Mouse (Mus musculus) adrenal gland, adult (tissue): ENCODE results near the gene Rgs7bp.
"Not testable (repeated sequence)": the region's sequence is repeated elsewhere in the genome, so short reads cannot be mapped to it uniquely, and the experiment has no call there.

ENCODE experiments used
- DNase-seq, 2 experiments: peaks; one replicate each; pipeline ENCODE4 v3.0.0; 2022 to 2023; ENCODE audit warnings: low spot score in 1 of 2; ENCODE audit not compliant: inconsistent age in 2 of 2

The Rgs7bp gene

DNA sequence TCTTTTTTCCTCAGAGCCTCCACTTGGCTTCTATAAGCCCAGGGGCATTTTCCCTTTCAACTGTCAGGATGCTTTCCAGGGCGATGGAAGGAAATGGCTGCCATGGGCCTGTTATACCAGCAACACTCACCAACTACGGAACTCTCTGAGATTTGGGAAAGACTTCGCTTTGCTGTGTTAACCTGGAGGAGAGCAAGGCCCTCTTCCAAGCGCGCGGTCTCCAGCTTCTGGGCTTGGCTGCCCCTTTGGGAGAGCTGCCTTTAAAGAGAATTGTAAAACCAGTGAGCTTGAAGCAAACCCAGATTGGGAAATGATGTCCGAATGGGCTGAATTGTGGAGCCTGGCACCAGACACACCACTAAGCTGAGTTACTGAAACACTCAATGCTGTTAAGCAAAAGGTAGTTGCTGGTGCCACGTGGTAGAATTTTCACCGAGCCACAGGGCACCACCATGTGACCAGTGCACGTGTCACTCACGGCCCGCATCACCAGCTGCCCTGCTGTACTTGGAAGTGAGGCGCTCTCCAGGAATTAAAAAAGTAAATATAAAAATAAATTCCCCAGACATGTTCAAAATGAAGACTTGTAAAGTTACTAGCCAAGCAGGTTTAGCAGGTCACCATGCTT, 115.7 kb downstream of the Rgs7bp start:
- peak in 1 of 2 experiments; percentile 43 for DNase-seq

GRCm38 (mm10) chr13:104937759-104938158, 117.0 kb downstream of the Rgs7bp start:
- no peak for DNase-seq

DNA sequence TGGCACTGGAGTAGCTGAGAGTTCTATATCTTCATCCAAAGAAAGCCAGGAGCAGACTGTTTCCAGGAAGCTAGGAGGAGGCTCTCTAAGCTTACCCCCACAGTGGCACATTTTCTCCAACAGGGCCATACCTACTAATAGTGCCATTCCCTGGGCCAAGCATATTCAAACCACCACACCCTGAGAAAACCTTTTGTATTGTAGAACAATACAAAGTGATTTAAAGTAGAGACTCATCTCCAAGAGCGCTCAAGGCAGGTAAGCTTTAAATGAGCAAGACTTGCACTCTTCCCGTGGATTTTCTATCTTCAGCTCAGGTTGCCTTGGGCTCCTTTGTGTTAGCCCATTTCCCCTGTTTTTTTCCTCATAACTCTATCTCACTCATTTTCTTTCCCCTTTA, 118.1 kb downstream of the Rgs7bp start:
- DNase-seq, result no peak

- peak in 1 of 2 experiments; percentile 39 for DNase-seq
Observed at GRCm38 (mm10) chr13:104931635-104932532, 122.8 kb downstream of the Rgs7bp start.

GRCm38 (mm10) chr13:104930814-104931213, 123.9 kb downstream of the Rgs7bp start:
- DNase-seq, result no peak

DNA sequence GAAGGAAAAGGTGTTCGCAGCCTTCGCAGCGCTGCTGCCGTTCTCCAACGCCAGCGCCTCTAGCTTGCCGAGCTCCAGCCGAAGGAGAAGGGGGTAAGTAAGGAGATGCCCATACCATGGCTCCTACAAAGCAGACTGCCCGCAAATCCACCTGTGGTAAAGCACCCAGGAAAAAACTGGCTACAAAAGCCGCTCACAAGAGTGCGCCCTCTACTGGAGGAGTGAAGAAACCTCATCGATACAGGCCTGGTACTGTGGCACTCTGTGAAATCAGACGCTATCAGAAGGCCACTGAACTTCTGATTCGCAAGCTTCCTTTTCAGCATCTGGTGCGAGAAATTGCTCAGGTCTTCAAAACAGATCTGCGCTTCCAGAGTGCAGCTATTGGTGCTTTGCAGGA, 136.1 kb downstream of the Rgs7bp start:
- peak; percentile 9 to 53 for DNase-seq

- not testable (repeated sequence) for DNase-seq
Observed at GRCm38 (mm10) chr13:104916771-104917170, 138.0 kb downstream of the Rgs7bp start.

DNA sequence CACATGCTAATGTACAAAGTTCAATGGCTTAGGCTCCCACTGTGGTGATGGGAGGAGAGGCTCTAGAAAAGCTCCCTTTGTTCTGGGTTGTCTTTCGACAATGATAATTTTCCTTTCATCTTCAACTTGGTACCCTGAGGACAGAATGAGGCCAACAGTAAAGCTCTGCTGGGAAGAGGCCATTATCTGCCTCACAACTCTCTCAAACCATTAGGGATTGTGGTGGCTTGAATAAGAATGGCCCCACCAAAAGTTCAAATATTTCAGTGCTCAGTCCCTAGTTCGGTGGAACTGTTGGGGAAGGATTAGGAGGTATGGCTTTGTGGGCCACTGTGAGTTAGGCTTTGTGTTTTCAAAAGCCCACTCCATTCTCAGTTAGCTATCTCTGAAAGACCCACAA, 138.6 kb downstream of the Rgs7bp start:
- no peak for DNase-seq

DNA sequence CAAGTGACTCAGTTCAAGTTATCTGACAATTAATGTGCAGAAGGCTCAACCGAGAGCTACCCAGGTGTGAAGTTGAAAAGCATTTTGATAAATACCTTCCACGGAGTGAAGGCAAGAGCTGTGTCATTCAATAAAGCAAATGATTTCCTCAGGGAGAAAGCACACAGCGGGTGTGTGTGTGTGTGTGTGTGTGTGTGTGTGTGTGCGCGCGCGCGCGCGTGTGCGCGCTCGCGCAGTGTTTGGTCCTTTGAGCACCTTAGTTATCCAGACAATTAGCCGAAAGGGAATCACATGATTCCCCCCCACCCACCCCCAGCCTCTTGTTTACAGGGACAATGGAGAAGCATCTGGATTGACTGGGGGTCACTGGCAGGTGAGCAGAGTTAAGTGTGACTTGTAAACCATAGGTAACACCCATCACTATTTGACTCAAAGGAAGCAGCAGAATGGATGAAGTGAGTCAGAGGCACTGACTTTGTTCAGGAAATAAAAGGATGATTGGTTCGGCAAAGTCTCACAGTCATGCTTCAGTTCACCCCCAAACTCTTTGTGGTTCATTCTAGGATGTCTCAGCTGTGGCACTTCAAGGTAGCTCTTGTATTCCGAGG, 140.3 kb downstream of the Rgs7bp start:
- DNase-seq, result no peak

GRCm38 (mm10) chr13:104911626-104912025, 143.1 kb downstream of the Rgs7bp start:
- not testable (repeated sequence) for DNase-seq

DNA sequence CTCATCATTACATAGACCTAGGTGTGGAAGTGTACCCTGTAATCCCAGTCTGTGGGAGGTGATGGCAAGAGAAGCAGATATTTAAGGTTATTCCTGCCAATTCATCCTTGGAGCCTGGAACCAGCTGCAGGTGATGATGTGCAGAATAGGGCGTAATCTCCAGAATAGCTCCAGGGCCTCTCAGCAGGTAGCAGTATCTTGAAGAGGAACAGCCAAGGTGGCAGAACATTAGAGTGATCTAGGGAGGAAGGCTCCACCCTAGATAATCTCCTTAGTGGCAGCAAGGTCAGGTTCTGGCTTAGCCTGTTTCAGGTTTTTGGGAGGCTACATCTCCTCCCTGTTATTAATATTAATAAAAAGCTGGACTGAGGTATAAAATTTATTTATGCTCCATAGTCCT, 143.7 kb downstream of the Rgs7bp start:
- DNase-seq, result not testable (repeated sequence)

- no peak for DNase-seq
Observed at GRCm38 (mm10) chr13:104908691-104909090, 146.0 kb downstream of the Rgs7bp start.
